Mouse (Mus musculus): ENCODE measurements at regions not wholly inside any gene's neighbourhood (a gene's known extent, or its start where the extent isn't known, plus 50 kb on each side); places are given as distances from the start of the nearest gene placed in this dataset.
A peak's percentile ranks its signal among the peaks of the same experiment; 100 is the strongest.
"Not testable (repeated sequence)": the region's sequence is repeated elsewhere in the genome, so short reads cannot be mapped to it uniquely, and the experiment has no call there.

DNA sequence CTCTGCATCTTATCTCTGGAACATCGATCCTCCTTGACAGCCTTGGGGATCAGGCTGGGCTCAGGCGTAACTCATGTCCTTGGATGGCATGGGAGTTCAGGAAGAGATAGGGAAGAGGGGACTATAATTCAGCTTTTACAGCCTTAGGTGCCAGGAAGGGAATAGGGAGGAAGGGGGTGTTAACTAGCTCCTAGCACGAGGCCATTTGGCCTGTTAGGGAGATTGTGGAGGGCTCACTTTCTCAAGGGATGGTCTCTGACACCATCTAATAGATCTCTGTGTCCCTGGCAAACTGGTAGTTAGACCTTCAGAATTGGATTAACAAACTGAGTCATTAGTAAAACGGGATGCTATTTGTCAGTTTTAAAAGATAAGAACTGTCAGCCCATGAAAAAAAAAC is 292.1 kb upstream of the Pkdcc start:
- not testable (repeated sequence) for DNase-seq

DNA sequence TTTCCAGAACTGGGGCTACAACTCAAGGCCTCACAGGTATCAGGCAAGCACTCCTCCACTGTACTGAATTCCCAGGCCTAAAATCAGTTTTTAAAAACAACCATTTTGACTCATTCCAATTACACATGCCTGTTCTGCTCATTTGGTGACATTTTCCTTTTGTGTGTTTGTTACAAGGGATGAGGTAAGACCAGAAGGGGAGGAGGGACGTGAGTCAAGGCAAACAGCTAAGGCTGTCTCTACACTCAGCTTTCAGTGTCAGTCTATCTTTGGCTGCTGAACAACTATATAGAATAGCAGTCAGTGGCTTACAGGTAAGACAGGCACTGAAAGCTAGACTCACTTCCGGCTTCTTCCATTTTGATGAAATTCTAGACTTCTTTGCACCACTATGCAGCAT is 289.3 kb upstream of the Pkdcc start:
- DNase-seq = no peak

DNA sequence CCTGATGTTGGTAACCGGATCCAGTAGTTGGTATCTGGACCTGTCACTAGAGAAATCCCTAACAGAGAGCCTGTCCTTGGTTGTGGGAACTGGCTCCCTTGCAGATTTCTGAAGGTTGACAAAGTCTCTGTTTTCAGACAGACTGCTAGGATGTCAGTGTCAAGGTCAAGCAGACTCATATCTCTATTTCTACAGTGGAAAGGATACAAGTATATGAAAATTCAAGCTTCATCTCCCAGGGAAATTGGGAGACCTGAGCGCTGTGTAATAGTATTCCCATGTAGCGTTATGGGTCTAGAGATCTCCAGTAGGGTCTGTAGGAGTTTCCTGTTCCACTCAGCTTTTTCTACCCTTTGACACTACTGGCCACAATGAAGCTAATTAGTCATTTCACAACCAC is 287.4 kb upstream of the Pkdcc start:
- DNase-seq = no peak

DNA sequence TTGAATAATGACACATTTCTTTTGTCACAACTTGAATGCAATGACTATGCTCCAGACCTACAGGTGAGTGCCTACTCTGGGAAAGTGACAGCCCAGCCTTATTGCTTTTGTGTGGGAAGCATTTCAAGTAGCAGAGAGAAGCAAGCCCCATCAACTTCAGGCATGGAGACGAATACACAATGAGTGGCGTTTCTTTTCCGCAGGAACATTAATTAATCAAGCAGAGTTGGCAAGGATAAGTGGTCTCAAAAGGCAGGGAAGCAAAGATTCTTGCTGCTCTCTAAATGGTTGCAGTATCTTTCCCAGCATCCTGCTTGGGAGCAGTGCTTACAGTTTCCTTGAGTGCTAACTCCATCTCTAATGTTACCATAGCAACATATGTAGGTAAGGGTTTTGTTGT is 285.6 kb upstream of the Pkdcc start:
- no peak for DNase-seq

DNA sequence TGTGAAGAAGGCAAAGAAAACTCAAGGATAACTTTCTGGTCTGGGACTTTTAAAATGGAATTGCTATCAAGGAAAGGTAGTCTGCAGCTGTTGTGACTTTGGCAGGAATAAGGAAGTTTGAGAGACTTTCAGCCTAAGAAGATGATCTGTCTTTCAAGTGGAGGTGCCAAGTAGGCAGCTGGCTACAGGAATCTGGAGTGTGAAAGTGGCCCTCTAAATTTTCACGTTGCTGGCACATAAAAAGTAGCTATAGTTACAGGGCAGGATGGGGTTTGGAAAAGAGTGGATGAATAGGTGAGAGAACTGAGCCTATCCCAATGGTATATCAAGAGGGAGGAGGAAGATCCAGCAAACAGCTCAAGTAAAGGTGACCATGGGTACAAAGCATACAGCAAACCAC is 284.4 kb upstream of the Pkdcc start:
- DNase-seq = no peak

DNA sequence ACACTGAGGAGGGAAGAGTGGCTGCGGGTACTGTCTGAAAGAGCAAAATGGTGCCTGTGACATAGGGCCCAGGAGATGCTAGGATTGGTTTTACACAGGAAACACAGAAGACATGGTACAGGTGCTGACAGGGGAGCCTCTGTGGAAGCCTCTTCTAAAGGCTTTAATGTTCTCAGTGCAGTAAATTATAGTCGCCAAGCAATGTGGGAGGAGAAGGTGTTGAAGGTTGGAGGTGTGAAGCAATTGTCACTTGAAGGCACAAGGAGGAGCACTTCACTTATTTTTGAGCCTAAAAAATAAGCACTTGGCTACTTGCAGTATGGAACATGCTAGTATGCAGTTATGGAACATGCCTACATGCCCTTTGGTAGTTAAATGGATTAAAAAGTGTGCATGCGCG is 283.6 kb upstream of the Pkdcc start:
- no peak for DNase-seq

DNA sequence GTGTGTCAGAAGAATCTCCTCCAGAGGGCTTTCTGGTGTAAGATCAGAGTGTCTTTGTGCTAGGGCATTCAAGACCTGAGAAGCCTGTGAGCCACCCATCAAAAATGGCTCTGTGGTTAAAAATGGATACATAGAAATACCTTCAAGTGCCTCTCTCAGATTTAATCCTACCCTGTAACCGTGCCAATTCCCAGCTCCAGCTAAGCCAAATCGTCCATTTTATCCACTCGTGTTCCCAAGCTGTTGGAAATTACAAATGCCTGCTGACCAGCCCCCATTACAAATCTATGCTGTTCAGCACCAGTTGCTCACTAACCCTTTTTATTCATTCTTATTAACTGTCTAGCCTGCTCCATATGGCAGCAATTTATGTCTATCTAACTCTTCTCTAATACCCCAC is 278.3 kb upstream of the Pkdcc start:
- DNase-seq = no peak

DNA sequence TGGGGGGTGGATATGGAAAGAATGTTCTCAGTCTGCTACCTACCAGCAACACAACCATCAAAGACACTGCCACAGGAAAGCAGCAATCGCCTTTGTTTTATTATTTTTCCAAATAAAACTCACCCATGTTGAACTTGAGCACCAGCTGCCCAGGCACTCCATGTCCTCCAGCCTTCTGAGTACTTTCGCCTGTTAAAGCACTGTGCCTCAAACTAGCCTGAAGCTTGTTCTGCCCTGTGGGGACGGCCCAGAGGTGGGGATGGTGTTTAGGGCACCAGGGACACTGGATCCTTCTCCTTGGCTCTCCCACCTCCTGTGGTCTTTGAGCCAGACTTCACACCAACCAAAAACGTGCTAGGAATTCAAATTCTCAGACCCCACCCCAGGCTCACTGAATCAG is 269.0 kb upstream of the Pkdcc start:
- no peak for DNase-seq

DNA sequence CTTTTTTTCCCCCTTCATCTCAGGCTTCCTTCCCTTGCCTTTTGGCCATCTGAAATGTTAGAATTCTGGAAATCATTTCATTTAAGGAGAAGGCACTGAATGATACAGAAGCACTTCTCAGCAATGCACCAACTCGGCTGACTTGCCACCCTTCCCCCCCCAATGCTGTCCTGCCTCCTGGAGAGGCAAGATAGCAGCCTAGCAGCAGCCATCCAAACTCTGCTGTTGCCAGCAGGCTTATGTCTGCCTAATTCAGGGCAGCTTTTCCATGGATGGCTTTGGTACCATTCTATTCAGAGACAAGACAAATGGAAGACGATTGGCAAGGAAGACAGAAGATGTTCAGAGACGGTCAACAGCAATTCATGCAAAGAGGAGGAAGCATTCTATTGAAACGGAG is 265.3 kb upstream of the Pkdcc start:
- DNase-seq = no peak

DNA sequence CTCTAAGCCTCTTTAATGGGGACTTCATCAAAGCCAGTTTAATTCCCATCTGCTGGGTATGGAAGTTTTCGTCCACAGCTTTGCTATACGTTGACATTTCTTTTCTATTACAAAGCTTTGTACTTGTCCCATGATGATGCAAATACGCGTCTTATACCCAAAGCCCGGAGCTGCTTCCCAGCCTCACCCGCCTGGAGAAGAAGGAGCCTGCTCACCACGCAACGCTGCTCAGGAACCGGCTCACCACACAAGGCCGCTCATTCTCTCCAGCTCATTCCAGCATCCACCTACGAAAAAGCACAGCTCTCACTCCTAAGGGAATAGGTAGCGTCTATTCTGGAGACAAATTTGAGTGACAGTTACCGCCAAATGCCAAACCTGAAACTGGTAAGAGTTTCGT is 264.8 kb upstream of the Pkdcc start:
- DNase-seq = no peak

DNA sequence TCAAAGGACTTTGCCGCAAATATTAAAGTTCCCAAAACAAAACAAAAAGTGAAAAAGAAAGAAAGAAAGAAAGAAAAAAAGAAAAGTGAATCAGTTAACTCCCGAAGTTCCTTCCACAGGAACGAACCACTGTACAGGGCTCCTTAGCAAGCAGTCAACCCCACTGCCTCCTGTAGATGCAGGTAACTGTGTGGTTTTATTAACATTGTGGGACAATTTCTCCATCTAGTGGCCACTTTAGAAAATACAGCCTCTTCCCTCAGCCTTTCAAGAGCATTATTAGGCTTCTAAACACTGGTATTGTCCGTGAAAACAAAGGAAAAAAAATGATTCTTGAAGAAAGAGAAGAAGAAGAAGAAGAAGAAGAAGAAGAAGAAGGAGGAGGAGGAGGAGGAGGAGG is 257.7 kb upstream of the Pkdcc start:
- DNase-seq = no peak

DNA sequence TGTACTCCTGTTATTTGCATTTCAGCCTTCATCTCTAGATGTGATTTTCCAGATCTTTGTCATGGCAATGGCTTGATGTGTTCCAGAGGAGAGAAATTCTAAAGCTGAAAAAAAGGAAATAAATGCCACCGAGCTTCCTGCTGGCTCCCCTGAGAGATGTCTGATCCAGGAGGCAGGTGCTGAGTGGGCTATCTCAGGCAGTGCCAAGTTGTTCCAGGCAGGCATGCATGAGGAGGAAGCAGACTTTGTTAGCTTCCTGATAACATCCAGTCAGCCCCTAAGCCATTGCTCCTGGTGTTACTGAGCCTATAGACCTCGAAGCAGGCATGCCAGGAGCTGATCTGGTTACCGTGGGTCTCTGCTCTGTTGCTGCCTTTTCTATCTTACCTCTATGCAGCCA is 251.7 kb upstream of the Pkdcc start:
- no peak for DNase-seq

DNA sequence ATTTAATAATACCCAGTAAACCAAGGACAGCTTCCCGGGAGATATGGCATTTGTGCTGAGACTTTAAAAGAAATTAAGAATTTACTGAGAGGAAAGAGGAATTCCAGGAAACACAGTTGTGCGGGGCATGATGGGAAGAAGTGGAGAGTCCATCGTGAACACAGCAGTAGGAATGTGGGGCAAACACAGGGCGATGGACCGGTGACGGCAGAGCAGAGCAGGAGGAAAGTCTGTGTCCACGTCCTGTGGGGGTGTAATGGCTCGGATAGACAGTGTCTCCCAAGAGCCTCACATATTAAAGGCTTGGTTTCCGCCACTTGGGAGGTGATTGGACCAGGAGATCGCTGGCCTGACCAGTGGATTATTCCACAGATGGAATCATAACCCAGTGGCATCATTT is 215.4 kb upstream of the Pkdcc start:
- no peak for DNase-seq

DNA sequence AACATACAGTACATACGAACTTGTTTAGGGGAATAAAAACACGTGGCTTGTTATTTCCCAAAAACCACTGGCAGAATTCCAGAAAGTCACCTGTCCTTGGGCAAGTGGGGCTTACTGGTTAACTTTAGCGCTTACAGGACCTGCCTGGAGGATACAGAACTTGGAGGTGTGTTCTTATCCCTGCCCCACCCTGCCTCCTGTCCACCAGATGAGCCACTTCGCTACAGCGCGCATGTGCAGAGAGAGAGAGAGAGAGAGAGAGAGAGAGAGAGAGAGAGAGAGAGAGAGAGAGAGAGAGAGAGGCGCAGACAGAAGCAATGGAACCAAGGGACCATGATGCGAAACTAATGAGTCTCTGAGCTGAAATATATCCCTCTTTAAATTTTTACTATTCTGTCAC is 214.7 kb upstream of the Pkdcc start:
- DNase-seq = no peak

DNA sequence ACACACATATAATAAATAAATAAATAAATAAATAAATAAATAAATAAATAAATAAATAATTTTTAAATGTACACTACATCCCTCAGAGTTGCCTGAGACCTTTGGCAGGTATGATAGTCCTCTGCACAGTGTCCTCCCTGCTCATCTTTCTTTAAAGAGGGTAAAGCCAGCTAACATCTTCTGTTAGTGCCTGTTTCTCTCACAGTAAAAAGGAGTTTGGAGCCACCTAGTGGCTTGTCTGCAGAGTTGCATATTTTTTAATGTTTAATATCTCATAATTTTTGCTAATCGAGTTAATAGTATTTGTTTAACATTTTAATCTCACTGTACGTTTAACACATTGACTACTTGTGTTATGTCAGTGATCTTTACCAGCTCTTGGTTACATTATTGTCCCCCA is 213.5 kb upstream of the Pkdcc start:
- no peak for DNase-seq

DNA sequence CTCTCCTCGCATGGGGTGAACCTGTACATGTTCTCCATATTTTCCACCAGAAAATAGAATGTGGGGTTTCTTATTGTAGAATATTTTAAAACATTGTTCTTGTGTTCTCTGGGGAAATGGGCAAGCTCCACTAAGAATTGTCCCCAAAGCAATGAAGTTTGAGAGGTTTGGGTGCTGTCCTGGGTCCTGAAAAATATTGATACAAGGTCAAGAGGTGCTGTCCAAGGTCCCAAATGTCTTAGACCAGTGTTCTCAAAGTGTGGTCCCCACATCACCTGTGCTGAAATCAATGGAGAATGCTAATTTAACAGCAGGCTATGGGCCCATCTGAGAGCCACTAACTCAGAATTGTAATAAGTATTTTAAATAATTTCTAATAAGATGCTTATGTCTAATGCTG is 204.2 kb upstream of the Pkdcc start:
- no peak for DNase-seq

DNA sequence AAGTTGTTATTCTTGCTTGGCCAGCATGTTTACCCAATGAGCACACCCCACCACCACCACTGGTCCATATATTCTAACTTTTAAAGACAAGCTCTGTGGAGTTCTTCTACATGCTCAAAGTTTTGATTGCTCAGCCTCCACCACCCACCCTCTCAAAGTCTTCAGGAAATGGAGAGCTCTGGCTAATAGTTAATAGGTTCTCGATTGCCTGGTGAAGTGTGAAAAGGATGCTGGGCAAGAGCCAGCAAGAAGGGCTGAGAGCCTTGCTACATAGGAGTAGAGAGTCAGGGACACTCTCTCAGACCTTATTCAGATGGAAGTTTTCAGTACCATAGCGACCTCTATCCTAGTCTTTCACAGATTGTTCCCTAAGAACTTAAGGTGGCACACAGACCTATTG is 199.4 kb upstream of the Pkdcc start:
- no peak for DNase-seq

DNA sequence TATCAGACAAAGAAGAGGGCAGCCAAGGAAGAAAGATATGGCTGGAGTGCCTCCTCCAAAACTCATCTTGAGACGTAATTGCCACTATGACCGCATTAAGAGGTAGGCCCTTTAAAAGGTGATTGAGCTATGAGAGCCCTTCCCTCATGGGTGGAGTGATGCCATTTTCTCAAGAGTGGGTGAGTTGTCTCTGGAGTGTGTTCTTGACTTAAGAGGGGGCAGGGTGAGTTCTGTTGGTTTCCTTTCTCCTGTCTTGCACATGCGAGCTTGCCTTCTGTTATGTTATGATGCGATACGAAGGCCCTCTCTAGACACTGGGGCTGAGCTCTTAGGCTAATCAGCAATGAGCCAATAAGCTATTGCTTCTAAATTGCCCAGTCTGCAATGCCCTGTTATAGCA is 198.2 kb upstream of the Pkdcc start:
- no peak for DNase-seq

DNA sequence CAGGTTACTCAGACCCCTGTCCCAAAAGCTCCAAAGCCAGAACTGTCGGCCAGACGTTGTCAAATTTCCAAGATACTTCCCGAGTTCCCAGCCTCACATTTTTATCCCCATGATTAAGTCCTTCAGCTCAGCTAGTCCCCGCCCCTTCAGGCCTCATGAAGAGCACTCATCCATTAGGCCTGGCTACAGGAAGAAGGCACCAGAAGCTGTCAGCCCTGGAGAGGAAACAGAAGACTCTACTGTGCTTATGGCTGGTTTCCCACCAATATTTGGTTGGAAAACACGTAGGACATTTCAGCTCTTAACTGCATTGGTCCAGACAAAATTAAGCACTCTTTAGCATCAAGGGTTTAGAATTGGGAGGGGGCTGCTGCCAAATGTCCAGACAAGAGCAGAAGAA is 195.8 kb upstream of the Pkdcc start:
- DNase-seq = no peak

DNA sequence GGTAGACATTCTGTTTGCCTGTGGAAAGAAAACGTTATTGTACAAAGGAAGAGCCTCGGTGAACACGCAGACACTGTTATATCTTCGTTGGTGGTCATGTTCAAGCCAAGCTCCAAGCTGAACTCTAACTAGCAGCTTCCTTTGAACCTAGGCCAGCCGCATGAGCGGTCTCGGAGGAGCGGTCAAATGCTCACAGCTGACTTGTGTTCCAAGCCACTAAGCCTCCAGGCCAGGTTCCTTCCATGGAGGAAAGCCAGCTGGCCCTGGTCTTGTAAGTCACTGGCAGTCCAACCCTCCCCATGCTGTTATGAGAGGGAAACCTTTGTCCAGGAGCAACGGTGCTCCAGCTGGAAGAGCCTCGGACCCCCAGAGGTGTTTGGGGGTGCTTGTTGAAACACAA is 194.5 kb upstream of the Pkdcc start:
- no peak for DNase-seq

DNA sequence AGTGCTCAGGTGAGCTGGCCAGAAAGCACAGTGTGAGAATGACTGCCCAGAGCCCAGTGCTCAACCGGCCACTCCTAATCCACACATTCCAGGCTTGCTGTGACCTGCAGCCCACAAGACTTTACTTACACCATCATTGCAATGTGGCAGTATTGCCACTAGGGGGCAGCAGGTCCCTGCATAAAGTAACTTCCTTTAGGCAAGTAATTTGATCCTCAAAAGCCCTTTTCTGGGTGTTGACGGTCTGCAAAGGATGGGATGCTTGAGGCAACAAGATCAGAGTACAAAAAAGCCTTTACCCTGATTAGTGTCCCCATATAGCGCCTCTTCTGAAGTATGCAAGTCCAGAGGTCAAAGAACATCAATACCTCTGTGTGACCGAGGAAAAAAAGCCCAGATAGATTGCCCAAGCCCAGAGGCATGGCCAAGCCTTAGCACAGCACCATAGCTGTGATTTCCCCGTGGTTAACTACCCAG is 189.7 kb upstream of the Pkdcc start:
- DNase-seq = peak; percentile 76

DNA sequence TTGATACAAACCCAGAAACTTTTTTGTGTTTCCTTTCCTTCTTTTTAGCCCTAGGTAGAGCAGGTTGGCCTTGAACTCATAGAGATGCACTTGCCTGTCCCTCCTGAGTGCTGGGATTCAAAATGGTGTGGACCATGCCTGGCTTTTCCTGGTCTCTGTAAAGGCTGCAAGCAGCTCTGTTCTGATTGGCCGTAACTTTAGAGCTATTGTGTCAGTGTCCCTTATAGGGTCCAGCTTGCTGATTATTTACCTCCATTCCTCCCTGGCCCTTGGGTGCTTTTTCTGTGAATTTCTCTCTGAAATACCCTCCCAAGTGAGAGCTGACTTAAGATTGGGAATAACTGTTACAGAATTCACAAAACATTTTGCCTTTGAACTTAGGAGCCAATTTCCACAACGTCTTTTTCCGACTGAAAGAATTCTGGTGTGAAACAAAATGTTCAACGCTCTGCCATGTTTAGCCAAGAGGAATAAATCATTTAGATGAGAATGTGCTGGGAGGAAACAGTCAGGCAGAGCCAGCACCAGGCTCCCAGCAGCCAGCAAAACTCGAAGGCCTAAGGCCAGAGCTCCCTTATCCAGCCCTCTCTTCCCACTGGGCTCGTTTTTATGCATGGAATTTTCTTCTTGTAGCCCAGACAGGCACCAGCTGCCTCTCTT is 180.0 kb upstream of the Pkdcc start:
- DNase-seq = no peak

DNA sequence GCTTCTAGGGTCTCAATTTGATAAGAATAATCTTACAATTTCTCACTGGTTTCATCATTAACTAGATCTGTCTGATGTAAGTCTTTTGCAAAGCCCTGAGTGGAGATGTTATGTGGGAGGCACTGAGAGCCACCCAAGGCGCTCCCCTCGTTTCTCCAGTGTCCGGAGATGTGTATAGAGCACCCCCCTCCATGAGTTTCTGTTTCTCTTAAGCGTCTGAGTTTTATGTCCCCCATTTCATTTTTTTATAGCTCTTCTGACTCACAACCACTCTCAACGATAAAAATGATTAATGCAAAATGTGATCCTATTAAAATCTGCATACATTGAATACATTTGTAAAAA is 179.5 kb upstream of the Pkdcc start:
- no peak for DNase-seq

DNA sequence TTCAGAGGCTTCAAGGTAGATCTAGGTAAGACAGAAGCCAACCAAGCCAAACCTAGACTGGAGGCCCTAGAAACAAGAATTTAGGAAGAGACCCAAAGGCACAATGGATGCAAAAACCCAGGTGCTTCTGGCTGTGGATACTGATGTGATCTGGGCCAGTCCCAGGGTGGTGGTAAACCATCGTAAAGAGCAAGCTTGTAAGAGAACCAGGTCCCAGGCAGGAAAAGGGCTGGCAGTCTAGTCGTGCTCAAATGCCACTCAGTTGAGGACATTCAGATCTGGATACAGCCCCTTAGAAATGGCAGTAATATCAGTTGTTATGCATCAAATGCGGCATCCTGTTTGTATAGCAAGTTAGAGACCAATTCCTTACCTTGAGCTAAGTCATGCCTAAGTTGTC is 175.5 kb upstream of the Pkdcc start:
- DNase-seq = no peak

DNA sequence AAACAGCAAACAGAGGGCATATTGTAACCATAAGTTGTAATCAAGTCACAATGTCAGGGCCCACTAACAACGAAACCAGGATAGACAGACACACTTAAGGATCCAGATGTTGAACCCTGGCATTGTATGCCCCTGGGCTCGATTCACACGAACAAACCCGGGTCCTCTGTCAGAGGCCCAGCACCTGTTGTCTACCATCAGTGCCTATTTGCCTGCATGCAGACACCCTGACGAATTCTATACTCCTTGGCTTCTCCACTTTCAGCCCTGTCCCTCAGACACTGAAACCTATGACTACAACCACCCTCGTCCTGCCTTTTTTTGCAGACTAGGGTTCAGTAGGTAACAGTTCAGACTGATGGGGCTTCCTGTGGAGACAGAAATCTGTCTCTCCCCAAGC is 170.6 kb upstream of the Pkdcc start:
- DNase-seq = no peak

DNA sequence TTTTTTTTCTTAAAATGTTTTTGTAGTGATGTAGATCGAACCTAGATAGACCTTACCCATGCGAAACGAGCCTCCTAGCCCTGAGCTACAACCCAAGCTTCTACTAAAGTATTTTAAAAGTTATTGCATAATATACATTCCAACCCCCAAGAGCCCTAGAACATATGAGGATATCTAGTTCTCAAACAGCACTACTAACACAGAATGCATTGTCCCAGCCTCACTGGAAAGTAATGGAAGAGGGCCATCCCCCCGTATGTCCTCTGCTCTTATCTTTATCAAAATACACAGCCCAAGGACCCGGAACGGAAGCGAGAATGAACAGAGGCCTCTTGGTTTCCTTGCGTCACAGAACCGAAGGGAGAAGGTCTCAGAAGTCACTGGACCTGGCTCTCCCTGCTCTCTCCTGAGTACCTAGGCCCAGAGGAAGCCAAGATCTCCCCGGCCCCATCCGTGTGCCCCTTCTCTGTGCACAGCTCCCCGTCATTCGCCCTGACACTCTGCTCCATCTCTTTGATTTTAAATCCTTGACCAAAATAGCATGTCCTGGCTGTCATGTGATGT is 165.0 kb upstream of the Pkdcc start:
- DNase-seq = no peak

Data from liver (tissue).